Mouse (Mus musculus) cerebellum, adult 18-20 months (tissue): ENCODE results near the gene Gm17364.
"Not testable (repeated sequence)": the region's sequence is repeated elsewhere in the genome, so short reads cannot be mapped to it uniquely, and the experiment has no call there.

Experiments used
- DNase-seq, 2 experiments: peaks; one replicate each; pipeline ENCODE4 v3.0.0; 2021

The Gm17364 gene

GRCm38 (mm10) chr13:41251232-41251631 lies 22.5 kb downstream of the Gm17364 start:
- not testable (repeated sequence) for DNase-seq

GRCm38 (mm10) chr13:41250318-41250981 lies 23.3 kb downstream of the Gm17364 start:
- DNase-seq: peak in 1 of 2 experiments; percentile 51

GRCm38 (mm10) chr13:41249538-41250317 lies 24.0 kb downstream of the Gm17364 start, which contains the start of gene Smim13:
Gene Smim13, plus strand, starts transcription at chr13:41249844.
- peak; percentile 90 to 98 for DNase-seq

GRCm38 (mm10) chr13:41248751-41249520 lies 24.8 kb downstream of the Gm17364 start:
- peak in 1 of 2 experiments; percentile 31 for DNase-seq

GRCm38 (mm10) chr13:41244306-41244830 lies 29.4 kb downstream of the Gm17364 start:
- no peak for DNase-seq

- DNase-seq: no peak
These were observed 32.2 kb downstream of the Gm17364 start for GRCm38 (mm10) chr13:41241557-41241956.

GRCm38 (mm10) chr13:41238805-41239130 lies 35.0 kb downstream of the Gm17364 start:
- peak in 1 of 2 experiments; percentile 23 for DNase-seq

GRCm38 (mm10) chr13:41238035-41238804 lies 35.6 kb downstream of the Gm17364 start:
- DNase-seq: no peak

GRCm38 (mm10) chr13:41235845-41236741 lies 37.7 kb downstream of the Gm17364 start:
- no peak for DNase-seq

GRCm38 (mm10) chr13:41235181-41235580 lies 38.6 kb downstream of the Gm17364 start:
- DNase-seq: no peak

GRCm38 (mm10) chr13:41233241-41233640 lies 40.5 kb downstream of the Gm17364 start:
- DNase-seq: no peak

- DNase-seq: no peak
These were observed 41.6 kb downstream of the Gm17364 start for GRCm38 (mm10) chr13:41232209-41232608.

GRCm38 (mm10) chr13:41231389-41231983 lies 42.3 kb downstream of the Gm17364 start:
- DNase-seq: peak; percentile 45 to 46

- DNase-seq: no peak
These were observed 43.5 kb downstream of the Gm17364 start for GRCm38 (mm10) chr13:41230256-41230655.

GRCm38 (mm10) chr13:41228060-41228459 lies 45.7 kb downstream of the Gm17364 start:
- DNase-seq: no peak

- DNase-seq: no peak
These were observed 47.3 kb downstream of the Gm17364 start for GRCm38 (mm10) chr13:41226513-41226912.
